In genomic region chr2:180583154-180583507, GRCm38 (mm10) we compare ENCODE assay signal across 7 mouse cellular contexts. TPM values are rescaled to one million over a fixed set of nuclear protein-coding genes. Genes with fewer than 3 reads are reported as not detected.
DNase-seq lines count a peak whose midpoint lies in the region; ATAC-seq and TF ChIP-seq lines count a peak whose summit lies in the region.

No protein-coding gene starts in this region.

- H3K9ac ChIP-seq in limb, embryonic 14.5 days (ENCODE audit: low read depth, low read length, severe bottlenecking) = peak overlapping the region; percentile 93

- no peak for TF ChIP-seq CTCF in olfactory bulb, adult 2 months (IDR thresholded peaks at IDR 0.05; ENCODE audit: insufficient read depth, low read depth, low read length)

- H3K36me3 ChIP-seq in limb, embryonic 14.5 days (ENCODE audit: control insufficient read depth, insufficient read depth, low read length) = peaks cover 25% of the 10 kb centered on the region

- 25% methylated on average over 7 of the region's 7 CpGs for WGBS in limb, embryonic 14.5 days
- 16% methylated on average over 7 of the region's 7 CpGs for WGBS in olfactory bulb, adult 2 months

- TF ChIP-seq POLR2A in limb, embryonic 14.5 days (IDR thresholded peaks at IDR 0.05; ENCODE audit: borderline replicate concordance, extremely low read depth, insufficient read depth, insufficient read length) = no peak
- TF ChIP-seq POLR2A in olfactory bulb, adult 2 months (IDR thresholded peaks at IDR 0.05; ENCODE audit: insufficient read depth, low read depth, low read length) = no peak

- peak overlapping the region; percentile 88 for H3K4me3 ChIP-seq in limb, embryonic 14.5 days (replicated peaks; ENCODE audit: low read length)
- peak overlapping the region; percentile 84 for H3K4me3 ChIP-seq in olfactory bulb, adult 2 months (ENCODE audit: insufficient read depth, low read depth, low read length)

- peak; percentile 36 to 43 for DNase-seq in B cell, adult 2 months
- DNase-seq in CD4-positive helper T cell, adult 2 months (ENCODE audit: low read depth, low spot score) = peak; percentile 55
- DNase-seq in limb, embryonic 14.5 days (ENCODE audit: low spot score) = no peak
- DNase-seq in left cerebral cortex, postnatal 14 days (ENCODE audit: low spot score in 2 of 2) = no peak
- DNase-seq in adrenal gland, postnatal 36 days = no peak

- H3K9me3 ChIP-seq in limb, embryonic 14.5 days (ENCODE audit: control insufficient read depth, low read length) = no peaks in the 10 kb centered on the region

- intact Hi-C loops in left cerebral cortex, postnatal 14 days (cut with DNase I) = loop anchor here (2.0 to 5.0 kb wide), 3 partner anchors 74 to 194 kb away; partner anchors contain the start of gene Bhlhe23

- peak overlapping the region; percentile 91 for H3K4me2 ChIP-seq in limb, embryonic 14.5 days (replicated peaks; ENCODE audit: low read depth, low read length, severe bottlenecking)

- ATAC-seq in granulocyte monocyte progenitor cell, adult 5-6 weeks (replicated peaks; ENCODE audit: poor library complexity, severe bottlenecking) = peak; percentile 21
- ATAC-seq in limb, embryonic 14.5 days (ENCODE audit: low FRiP score, low read depth) = peak; percentile 13; the same call in 1 of the 2 replicates

- H3K27ac ChIP-seq in limb, embryonic 14.5 days (replicated peaks; ENCODE audit: low read depth, low read length) = no peak overlapping the region
- peak overlapping the region; percentile 43; the same call in 1 of the 2 replicates for H3K27ac ChIP-seq in olfactory bulb, adult 2 months (ENCODE audit: insufficient read depth, low read depth, low read length)

- no peaks in the 10 kb centered on the region; the same call in 1 of the 2 replicates for H3K27me3 ChIP-seq in limb, embryonic 14.5 days (ENCODE audit: control insufficient read depth, insufficient read depth, low read length)

- peaks cover 9% of the 10 kb centered on the region for H3K4me1 ChIP-seq in limb, embryonic 14.5 days (ENCODE audit: control insufficient read depth, insufficient read depth, low read length)
- H3K4me1 ChIP-seq in olfactory bulb, adult 2 months (ENCODE audit: control insufficient read depth, insufficient read depth, low read length) = peaks cover 15% of the 10 kb centered on the region

RNA-seq across cellular contexts. Expression of gene Mrgbp, which starts 2.0 kb away (rescaled TPM):
- 38.2 and 39.9 TPM in 2 replicates for total RNA-seq in granulocyte monocyte progenitor cell, adult 5-6 weeks (2014; fragmentation: Nextera tagmentation)
- total RNA-seq in granulocyte monocyte progenitor cell, adult 5-6 weeks (2017) = 27.1 and 28.9 TPM in 2 replicates
- 46.6 and 52.2 TPM in 2 replicates for polyA plus RNA-seq in limb, embryonic 14.5 days (2012; rRNA removed)
- polyA plus RNA-seq in limb, embryonic 14.5 days (2014; fragmentation: Nextera tagmentation; extraction: Ambion mirVana) = 30.5 and 31.9 TPM in 2 replicates
- not detected in 2 replicates for polyA plus RNA-seq in olfactory bulb, adult 2 months (2012; ENCODE audit: insufficient read depth, insufficient read length, low replicate concordance, missing spikeins)
- total RNA-seq in left cerebral cortex, postnatal 14 days (2021) = 10 to 100 TPM; 15.9 to 20.9 TPM
- total RNA-seq in adrenal gland, postnatal 36 days (2021) = 10 to 100 TPM; 16.6 to 17.5 TPM

RNA-seq across cellular contexts. Expression of gene Ogfr, which starts 5.9 kb away (rescaled TPM):
- total RNA-seq in granulocyte monocyte progenitor cell, adult 5-6 weeks (2014; fragmentation: Nextera tagmentation) = 32.5 and 34.2 TPM in 2 replicates
- total RNA-seq in granulocyte monocyte progenitor cell, adult 5-6 weeks (2017) = 40.3 and 42.0 TPM in 2 replicates
- 67.5 and 78.6 TPM in 2 replicates for polyA plus RNA-seq in limb, embryonic 14.5 days (2012; rRNA removed)
- polyA plus RNA-seq in limb, embryonic 14.5 days (2014; fragmentation: Nextera tagmentation; extraction: Ambion mirVana) = 71.4 and 84.5 TPM in 2 replicates
- polyA plus RNA-seq in olfactory bulb, adult 2 months (2012; ENCODE audit: insufficient read depth, insufficient read length, low replicate concordance, missing spikeins) = 125 TPM in 1 of 2 replicates, not detected in the other
- total RNA-seq in left cerebral cortex, postnatal 14 days (2021) = 10 to 100 TPM; 61.5 to 62.9 TPM
- total RNA-seq in adrenal gland, postnatal 36 days (2021) = 10 to 100 TPM; 43.5 to 45.4 TPM

RNA-seq across cellular contexts. Expression of gene Col9a3, which starts 14.5 kb away (rescaled TPM):
- total RNA-seq in granulocyte monocyte progenitor cell, adult 5-6 weeks (2014; fragmentation: Nextera tagmentation) = 0.41 TPM in 1 of 2 replicates, not detected in the other
- total RNA-seq in granulocyte monocyte progenitor cell, adult 5-6 weeks (2017) = 0.26 and 0.57 TPM in 2 replicates
- polyA plus RNA-seq in limb, embryonic 14.5 days (2012; rRNA removed) = 612 and 663 TPM in 2 replicates
- 334 and 360 TPM in 2 replicates for polyA plus RNA-seq in limb, embryonic 14.5 days (2014; fragmentation: Nextera tagmentation; extraction: Ambion mirVana)
- not detected in 2 replicates for polyA plus RNA-seq in olfactory bulb, adult 2 months (2012; ENCODE audit: insufficient read depth, insufficient read length, low replicate concordance, missing spikeins)
- total RNA-seq in left cerebral cortex, postnatal 14 days (2021) = 10 to 100 TPM; 23.2 to 31.7 TPM
- under 1 TPM; 0.17 to 0.26 TPM for total RNA-seq in adrenal gland, postnatal 36 days (2021)

RNA-seq across cellular contexts. Expression of gene Tcfl5, which starts 59.4 kb away (rescaled TPM):
- not detected in 2 replicates for total RNA-seq in granulocyte monocyte progenitor cell, adult 5-6 weeks (2014; fragmentation: Nextera tagmentation)
- not detected in 2 replicates for total RNA-seq in granulocyte monocyte progenitor cell, adult 5-6 weeks (2017)
- polyA plus RNA-seq in limb, embryonic 14.5 days (2012; rRNA removed) = 1.8 and 2.0 TPM in 2 replicates
- 0.70 and 0.98 TPM in 2 replicates for polyA plus RNA-seq in limb, embryonic 14.5 days (2014; fragmentation: Nextera tagmentation; extraction: Ambion mirVana)
- not detected in 2 replicates for polyA plus RNA-seq in olfactory bulb, adult 2 months (2012; ENCODE audit: insufficient read depth, insufficient read length, low replicate concordance, missing spikeins)
- total RNA-seq in left cerebral cortex, postnatal 14 days (2021) = 1 to 10 TPM; 2.5 to 3.3 TPM
- not detected for total RNA-seq in adrenal gland, postnatal 36 days (2021)

Comparison
In these comparisons a context has a peak if more than half of its experiments do, and no peak if none do; other contexts are left out.
1. DNase-seq: peak in B cell, adult 2 months (2 of 2) and CD4-positive helper T cell, adult 2 months (single experiment); none in limb, embryonic 14.5 days (single experiment), left cerebral cortex, postnatal 14 days (0 of 2) and adrenal gland, postnatal 36 days (0 of 2).
2. RNA of gene Col9a3, which starts 14.5 kb away (total RNA-seq): 23.2 to 31.7 TPM in left cerebral cortex, postnatal 14 days; 0.26 to 0.57 TPM in granulocyte monocyte progenitor cell, adult 5-6 weeks and 0.17 to 0.26 TPM in adrenal gland, postnatal 36 days; every median in the first group is over 10 times any median in the second.